Mouse (Mus musculus): ENCODE data around the gene Auts2. TPM values are rescaled to one million over a fixed set of nuclear protein-coding genes. Genes with fewer than 3 reads are reported as not detected.

Gene Auts2
- polyA plus RNA-seq, 1 experiment from 2014 or later = 32.6 TPM

DNA sequence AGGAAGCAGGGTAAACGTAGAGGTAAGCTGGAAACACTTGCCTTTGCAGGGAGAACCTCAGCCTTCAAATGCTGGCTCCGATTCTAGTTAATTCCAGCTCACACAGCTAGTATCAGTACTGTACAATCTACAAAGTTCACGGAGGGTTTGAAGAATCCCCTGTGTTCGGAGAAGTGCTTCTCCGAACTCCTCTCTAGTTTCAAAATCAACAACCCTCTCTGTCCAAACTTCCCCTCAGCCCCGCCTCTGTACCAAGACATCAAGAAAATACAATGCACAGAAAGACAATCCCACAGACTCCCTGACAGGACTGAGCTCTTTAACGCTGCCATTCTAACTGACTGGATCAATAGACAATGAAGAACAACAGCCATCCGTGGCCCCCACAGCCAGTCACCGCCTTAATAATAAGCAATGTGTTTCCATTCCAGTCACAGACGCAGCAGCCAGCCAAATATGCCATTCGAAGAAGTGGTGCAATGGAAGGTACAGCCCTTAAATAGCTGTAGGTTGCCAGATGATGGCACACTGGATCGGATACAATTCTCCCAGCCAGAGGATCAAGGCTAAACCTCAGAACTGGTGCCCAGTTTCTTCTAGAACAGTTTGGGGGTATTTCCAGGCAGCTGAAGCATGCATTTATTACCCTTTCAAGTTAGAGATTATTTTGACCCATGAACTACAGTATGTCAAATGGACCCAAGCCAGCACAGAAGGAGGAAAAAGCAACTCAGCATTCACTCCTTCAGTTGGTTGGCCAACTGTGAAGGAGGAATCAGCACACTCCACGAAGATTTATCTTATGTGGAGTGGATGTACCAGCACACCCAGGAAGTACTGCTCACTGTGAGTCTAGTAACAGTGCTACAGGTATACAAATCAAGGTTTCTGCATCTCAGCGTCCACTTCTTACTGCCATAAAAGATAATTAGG lies 151.0 kb downstream of the Auts2 start:
- no peaks in the 10 kb centered on the region for H3K36me3 ChIP-seq (ENCODE audit: control insufficient read depth, insufficient read depth, low read length)
- no peak overlapping the region for H3K9ac ChIP-seq (ENCODE audit: low read depth, low read length)
- H3K27me3 ChIP-seq (ENCODE audit: control insufficient read depth, insufficient read depth, low read length) = no peaks in the 10 kb centered on the region
- peak; percentile 72 for ATAC-seq (ENCODE audit: low FRiP score, low TSS enrichment)
- 0 out of 2 replicates have a peak overlapping the region, but pooled peaks have one; percentile 24 for H3K4me2 ChIP-seq (replicated peaks; ENCODE audit: low read depth, low read length)
- 35% methylated on average over 14 of the region's 14 CpGs for WGBS
- peak overlapping the region; percentile 7; the same call in 1 of the 2 replicates for H3K27ac ChIP-seq (ENCODE audit: low read depth, low read length)
- H3K4me3 ChIP-seq (ENCODE audit: low read length) = no peak overlapping the region
- H3K9me3 ChIP-seq (ENCODE audit: control insufficient read depth, low read length) = no peaks in the 10 kb centered on the region
- peaks cover 13% of the 10 kb centered on the region for H3K4me1 ChIP-seq (ENCODE audit: control insufficient read depth, insufficient read depth, low read length)

DNA sequence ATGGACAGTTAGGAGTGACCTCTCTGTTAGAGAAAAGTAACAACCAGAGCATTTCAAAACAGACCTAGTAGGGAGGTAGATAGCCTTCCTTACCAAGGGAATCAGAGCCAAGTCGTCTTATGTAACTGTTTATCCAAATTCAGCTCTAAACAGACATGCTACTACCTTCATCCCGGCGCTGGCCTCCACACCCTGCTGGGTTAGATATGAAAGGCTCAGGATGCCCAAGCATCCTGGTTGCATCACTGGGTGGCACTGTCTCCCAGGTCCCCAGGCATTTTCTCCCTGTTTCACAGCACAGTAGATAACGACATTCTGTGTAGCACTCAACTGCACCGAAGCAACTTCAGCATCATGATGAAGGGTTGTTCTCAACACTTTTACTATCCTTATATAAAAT lies 154.4 kb downstream of the Auts2 start:
- Histone ChIP-seq H3K27ac (ENCODE audit: low read depth, low read length) (no peak overlapping the region), H3K4me1 (ENCODE audit: control insufficient read depth, insufficient read depth, low read length) (peaks cover 20% of the 10 kb centered on the region), H3K4me2 (replicated peaks; ENCODE audit: low read depth, low read length) (no peak overlapping the region), H3K4me3 (ENCODE audit: low read length) (no peak overlapping the region), H3K27me3 (ENCODE audit: control insufficient read depth, insufficient read depth, low read length) (no peaks in the 10 kb centered on the region), H3K9ac (ENCODE audit: low read depth, low read length) (no peak overlapping the region), H3K36me3 (ENCODE audit: control insufficient read depth, insufficient read depth, low read length) (no peaks in the 10 kb centered on the region), H3K9me3 (ENCODE audit: control insufficient read depth, low read length) (no peaks in the 10 kb centered on the region)
- 86% methylated on average over 5 of the region's 5 CpGs for WGBS
- ATAC-seq (ENCODE audit: low FRiP score, low TSS enrichment) = no peak

DNA sequence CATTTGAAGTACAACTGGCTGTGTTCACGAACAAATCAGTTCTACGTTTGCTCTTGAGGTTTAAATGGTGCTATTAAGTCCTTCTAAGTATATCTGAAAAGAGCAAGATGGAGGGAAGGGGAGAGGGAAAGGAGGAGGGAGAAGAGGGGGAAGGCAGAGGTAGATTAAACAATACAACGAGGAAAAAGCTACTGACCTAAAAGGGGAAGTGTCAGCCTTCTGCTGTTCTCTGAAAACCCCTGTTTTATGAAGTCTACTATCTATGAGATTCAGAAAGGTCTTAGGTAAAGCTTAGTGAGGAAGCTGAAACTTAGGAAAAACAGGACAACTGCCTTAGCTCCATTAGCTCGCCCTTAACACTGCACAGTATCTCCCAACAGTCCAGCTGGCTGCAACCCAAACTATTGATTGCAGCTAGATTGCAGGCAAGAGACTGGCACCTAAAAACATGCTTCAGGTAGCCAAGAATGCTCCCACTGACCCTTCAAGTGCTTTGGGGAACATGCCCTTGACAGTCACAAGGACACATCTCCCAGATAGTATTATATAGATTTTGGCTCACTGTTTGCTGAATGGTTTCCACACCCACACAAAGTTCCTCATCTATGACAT lies 157.8 kb downstream of the Auts2 start:
- H3K4me2 ChIP-seq (replicated peaks; ENCODE audit: low read depth, low read length) = no peak overlapping the region
- WGBS = 50% methylated on average over 4 of the region's 4 CpGs
- no peak overlapping the region for H3K9ac ChIP-seq (ENCODE audit: low read depth, low read length)
- no peak overlapping the region for H3K27ac ChIP-seq (ENCODE audit: low read depth, low read length)
- H3K4me1 ChIP-seq (ENCODE audit: control insufficient read depth, insufficient read depth, low read length) = peaks cover 17% of the 10 kb centered on the region
- no peaks in the 10 kb centered on the region for H3K27me3 ChIP-seq (ENCODE audit: control insufficient read depth, insufficient read depth, low read length)
- H3K36me3 ChIP-seq (ENCODE audit: control insufficient read depth, insufficient read depth, low read length) = no peaks in the 10 kb centered on the region
- H3K9me3 ChIP-seq (ENCODE audit: control insufficient read depth, low read length) = no peaks in the 10 kb centered on the region
- no peak overlapping the region for H3K4me3 ChIP-seq (ENCODE audit: low read length)
- no peak for ATAC-seq (ENCODE audit: low FRiP score, low TSS enrichment)

DNA sequence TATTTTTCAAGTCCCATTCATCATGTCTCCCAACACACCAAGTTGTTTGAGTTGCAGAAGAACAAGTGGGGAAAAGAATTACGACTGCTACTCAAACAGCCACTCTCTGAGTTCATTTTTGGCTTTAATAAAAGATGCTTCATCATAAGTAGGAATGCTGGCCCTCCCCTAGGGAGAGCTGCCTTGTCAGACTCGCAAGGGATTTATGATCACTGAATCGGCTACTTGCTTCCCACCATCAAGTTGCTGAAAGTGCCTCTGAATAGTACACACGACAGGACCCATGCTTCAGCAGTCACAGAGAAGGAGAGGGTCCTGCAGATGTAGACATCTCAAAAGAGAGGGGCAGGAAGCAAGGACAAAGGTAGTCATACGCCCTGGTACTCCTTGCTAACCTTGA lies 162.9 kb downstream of the Auts2 start:
- H3K4me3 ChIP-seq (ENCODE audit: low read length) = no peak overlapping the region
- no peaks in the 10 kb centered on the region for H3K36me3 ChIP-seq (ENCODE audit: control insufficient read depth, insufficient read depth, low read length)
- ATAC-seq (ENCODE audit: low FRiP score, low TSS enrichment) = 0 out of 2 replicates have a peak, but pooled peaks have one; percentile 9
- H3K4me2 ChIP-seq (replicated peaks; ENCODE audit: low read depth, low read length) = no peak overlapping the region
- no peaks in the 10 kb centered on the region for H3K27me3 ChIP-seq (ENCODE audit: control insufficient read depth, insufficient read depth, low read length)
- no peak overlapping the region for H3K9ac ChIP-seq (ENCODE audit: low read depth, low read length)
- H3K9me3 ChIP-seq (ENCODE audit: control insufficient read depth, low read length) = no peaks in the 10 kb centered on the region
- WGBS = 25% methylated on average over 5 of the region's 5 CpGs
- H3K4me1 ChIP-seq (ENCODE audit: control insufficient read depth, insufficient read depth, low read length) = peaks cover 21% of the 10 kb centered on the region
- H3K27ac ChIP-seq (ENCODE audit: low read depth, low read length) = no peak overlapping the region

DNA sequence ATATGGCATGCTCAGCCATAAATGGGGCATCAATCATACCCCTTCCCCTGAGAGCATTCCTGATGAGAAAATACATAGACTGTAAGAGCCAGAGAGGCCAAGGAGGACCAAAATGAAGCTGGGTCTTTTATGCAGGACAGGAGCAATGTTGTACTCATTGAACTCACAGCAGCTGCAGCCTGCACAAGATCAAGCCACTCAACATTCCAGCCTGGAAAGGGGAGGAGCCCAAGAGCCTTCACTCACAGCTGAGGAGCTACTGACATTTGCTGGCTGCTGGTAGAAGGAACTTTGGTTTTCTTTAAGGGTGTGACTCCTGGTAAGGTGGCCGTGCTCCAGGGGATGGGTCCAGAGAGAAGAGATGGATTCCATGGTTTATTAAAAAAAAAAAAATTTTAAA lies 164.2 kb downstream of the Auts2 start:
- Histone ChIP-seq H3K27ac (ENCODE audit: low read depth, low read length) (no peak overlapping the region), H3K9me3 (ENCODE audit: control insufficient read depth, low read length) (no peaks in the 10 kb centered on the region), H3K9ac (ENCODE audit: low read depth, low read length) (no peak overlapping the region), H3K27me3 (ENCODE audit: control insufficient read depth, insufficient read depth, low read length) (no peaks in the 10 kb centered on the region), H3K36me3 (ENCODE audit: control insufficient read depth, insufficient read depth, low read length) (no peaks in the 10 kb centered on the region), H3K4me2 (replicated peaks; ENCODE audit: low read depth, low read length) (no peak overlapping the region), H3K4me1 (ENCODE audit: control insufficient read depth, insufficient read depth, low read length) (peaks cover 14% of the 10 kb centered on the region), H3K4me3 (ENCODE audit: low read length) (no peak overlapping the region)
- no peak for ATAC-seq (ENCODE audit: low FRiP score, low TSS enrichment)
- 68% methylated on average over 1 of the region's 1 CpGs for WGBS

DNA sequence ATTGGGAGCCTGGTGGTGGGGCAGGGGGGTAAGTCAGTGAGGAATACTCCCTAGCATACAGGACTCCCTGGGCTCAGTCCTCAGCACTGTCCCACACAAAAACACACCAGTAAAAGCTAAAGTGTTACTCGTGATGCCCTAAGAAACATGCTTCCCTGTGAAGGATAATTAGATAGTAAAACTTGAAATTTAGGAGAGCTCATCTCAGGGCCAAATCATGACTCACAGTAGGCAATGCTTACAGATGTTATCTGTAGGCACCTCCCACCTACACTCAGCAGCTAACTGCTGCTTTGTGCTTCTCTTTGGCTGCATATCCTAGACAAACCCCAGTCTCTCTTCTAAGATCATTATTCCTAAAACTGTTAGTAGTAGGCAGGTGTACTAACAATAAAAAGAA lies 168.0 kb downstream of the Auts2 start:
- no peak for ATAC-seq (ENCODE audit: low FRiP score, low TSS enrichment)
- Histone ChIP-seq H3K4me3 (ENCODE audit: low read length) (no peak overlapping the region), H3K4me1 (ENCODE audit: control insufficient read depth, insufficient read depth, low read length) (peaks cover 2% of the 10 kb centered on the region; the same call in 1 of the 2 replicates)

DNA sequence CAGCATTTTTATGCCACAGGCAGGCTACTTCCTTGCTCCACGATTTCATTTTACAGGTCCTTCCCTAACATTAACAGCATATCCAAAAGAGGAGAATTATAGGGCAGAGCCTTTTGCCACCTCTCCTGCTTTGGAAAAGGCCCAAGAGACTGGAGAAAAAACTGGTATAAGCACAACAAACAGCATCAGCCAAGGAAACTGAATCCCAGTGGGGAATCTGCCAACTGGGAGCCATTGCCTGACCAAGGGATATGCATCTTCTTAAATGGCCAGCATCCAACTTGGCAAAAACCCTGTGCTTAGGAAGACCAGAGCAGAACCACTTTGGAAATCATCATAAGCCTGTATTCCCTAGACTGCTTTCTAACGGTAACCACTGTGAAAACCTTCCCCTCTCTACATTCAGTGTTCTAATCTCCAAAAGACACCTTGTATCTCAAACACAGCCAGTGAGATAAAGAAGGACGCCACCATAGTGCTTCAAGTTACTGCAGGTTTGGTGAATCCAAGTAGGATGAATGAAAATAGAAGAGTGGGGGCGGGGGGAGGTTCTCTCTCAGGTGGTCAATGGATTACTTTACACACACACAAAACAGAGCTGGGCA lies 169.6 kb downstream of the Auts2 start:
- no peak overlapping the region for H3K9ac ChIP-seq (ENCODE audit: low read depth, low read length)
- H3K36me3 ChIP-seq (ENCODE audit: control insufficient read depth, insufficient read depth, low read length) = no peaks in the 10 kb centered on the region
- no peak overlapping the region for H3K4me3 ChIP-seq (ENCODE audit: low read length)
- H3K27me3 ChIP-seq (ENCODE audit: control insufficient read depth, insufficient read depth, low read length) = no peaks in the 10 kb centered on the region
- no peak for ATAC-seq (ENCODE audit: low FRiP score, low TSS enrichment)
- H3K9me3 ChIP-seq (ENCODE audit: control insufficient read depth, low read length) = no peaks in the 10 kb centered on the region
- H3K4me2 ChIP-seq (replicated peaks; ENCODE audit: low read depth, low read length) = no peak overlapping the region
- H3K4me1 ChIP-seq (ENCODE audit: control insufficient read depth, insufficient read depth, low read length) = peaks cover 11% of the 10 kb centered on the region
- H3K27ac ChIP-seq (ENCODE audit: low read depth, low read length) = no peak overlapping the region
- WGBS = 78% methylated on average over 4 of the region's 4 CpGs

More for the DNA sequence above, 168.0 kb downstream of the Auts2 start:
- Histone ChIP-seq H3K27ac (ENCODE audit: low read depth, low read length) (no peak overlapping the region), H3K9ac (ENCODE audit: low read depth, low read length) (no peak overlapping the region), H3K9me3 (ENCODE audit: control insufficient read depth, low read length) (no peaks in the 10 kb centered on the region), H3K4me2 (replicated peaks; ENCODE audit: low read depth, low read length) (no peak overlapping the region), H3K27me3 (ENCODE audit: control insufficient read depth, insufficient read depth, low read length) (no peaks in the 10 kb centered on the region), H3K36me3 (ENCODE audit: control insufficient read depth, insufficient read depth, low read length) (no peaks in the 10 kb centered on the region)
- 45% methylated on average over 1 of the region's 1 CpGs for WGBS

DNA sequence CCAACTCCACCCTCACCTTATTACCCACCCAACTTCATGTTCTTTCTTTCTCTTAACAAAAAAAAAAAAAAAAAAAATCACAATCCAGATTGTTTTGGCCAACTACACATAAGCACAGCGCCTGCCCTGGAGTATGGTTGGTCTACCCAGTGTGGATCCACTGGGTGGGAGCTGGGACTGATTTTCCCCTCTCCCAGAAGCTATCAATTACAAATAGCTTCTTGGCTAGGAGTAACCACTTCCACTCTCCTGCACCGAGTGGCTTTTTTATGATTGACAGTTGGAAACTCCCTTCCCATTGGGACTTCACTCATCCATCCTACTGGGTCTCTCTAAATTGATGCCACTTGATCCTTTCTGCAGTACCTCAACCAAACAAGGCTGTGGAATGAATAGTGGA lies 170.5 kb downstream of the Auts2 start:
- no peak overlapping the region for H3K9ac ChIP-seq (ENCODE audit: low read depth, low read length)
- no peak overlapping the region for H3K4me2 ChIP-seq (replicated peaks; ENCODE audit: low read depth, low read length)
- WGBS = 56% methylated on average over 2 of the region's 2 CpGs
- no peak for ATAC-seq (ENCODE audit: low FRiP score, low TSS enrichment)
- H3K9me3 ChIP-seq (ENCODE audit: control insufficient read depth, low read length) = no peaks in the 10 kb centered on the region
- H3K27me3 ChIP-seq (ENCODE audit: control insufficient read depth, insufficient read depth, low read length) = no peaks in the 10 kb centered on the region
- no peak overlapping the region for H3K4me3 ChIP-seq (ENCODE audit: low read length)
- no peaks in the 10 kb centered on the region for H3K36me3 ChIP-seq (ENCODE audit: control insufficient read depth, insufficient read depth, low read length)
- H3K27ac ChIP-seq (ENCODE audit: low read depth, low read length) = no peak overlapping the region
- H3K4me1 ChIP-seq (ENCODE audit: control insufficient read depth, insufficient read depth, low read length) = peaks cover 20% of the 10 kb centered on the region

All from kidney, embryonic 14.5 days (tissue).